Mouse (Mus musculus) B cell, adult 2 months (primary cell): ENCODE data around the gene Nosip.

Experiments used
- DNase-seq, 2 experiments: peaks; one replicate each; pipeline ENCODE4 v3.0.0; 2022

Nosip gene

GRCm38 (mm10) chr7:45062239-45062835, at the start of gene Nosip, which contains the start of gene Prrg2:
Gene Nosip (plus strand): TSS chr7:45062429.
Gene Prrg2 (minus strand): TSS chr7:45062677.
- peak; percentile 95 to 96 for DNase-seq

- DNase-seq, result no peak
Observed at GRCm38 (mm10) chr7:45012824-45013223, 49.4 kb upstream of the Nosip start.

DNA sequence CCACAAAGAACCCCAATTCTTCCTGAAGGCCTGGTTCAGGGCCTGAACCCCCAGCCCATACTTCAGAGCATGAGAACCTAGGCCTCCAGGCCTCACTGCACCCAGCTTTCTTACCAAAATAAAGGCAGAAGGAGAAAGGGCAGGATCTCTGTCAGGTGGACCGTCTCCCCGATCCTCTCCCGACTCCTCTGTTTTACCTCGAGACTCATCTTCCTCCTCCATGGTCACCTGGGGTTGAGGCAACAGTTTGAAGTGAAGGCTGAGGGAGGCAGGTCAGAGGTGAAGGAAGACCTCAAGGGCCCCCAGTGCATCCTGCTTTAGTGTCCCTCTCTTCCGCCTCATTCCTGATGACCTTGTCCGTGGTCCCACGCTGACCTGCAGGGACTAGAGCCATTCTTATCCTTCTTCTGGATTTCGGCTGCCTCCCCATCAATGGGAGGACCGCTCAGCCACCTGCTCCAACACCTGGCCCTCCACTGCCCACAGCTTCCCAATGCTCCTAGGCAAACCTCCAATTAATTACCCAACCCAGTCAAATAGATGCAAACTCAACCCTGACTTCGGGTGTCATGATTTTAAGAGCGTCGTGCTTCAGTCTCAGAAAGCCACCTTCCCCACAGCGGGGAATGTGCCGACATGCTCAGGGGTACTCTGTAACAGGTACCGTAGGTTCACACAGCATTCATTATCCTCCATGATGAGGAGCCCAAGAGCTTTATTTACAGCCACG, 48.7 kb upstream of the Nosip start:
- no peak for DNase-seq

- DNase-seq, result no peak
Observed at GRCm38 (mm10) chr7:45014096-45014451, 48.2 kb upstream of the Nosip start.

- no peak for DNase-seq
Observed at GRCm38 (mm10) chr7:45015344-45015956, 46.8 kb upstream of the Nosip start.

- peak; percentile 98 to 99 for DNase-seq
Observed at GRCm38 (mm10) chr7:45015957-45016612, 46.1 kb upstream of the Nosip start, which contains the start of gene Scaf1. Gene Scaf1 (minus strand): TSS chr7:45016363.

DNA sequence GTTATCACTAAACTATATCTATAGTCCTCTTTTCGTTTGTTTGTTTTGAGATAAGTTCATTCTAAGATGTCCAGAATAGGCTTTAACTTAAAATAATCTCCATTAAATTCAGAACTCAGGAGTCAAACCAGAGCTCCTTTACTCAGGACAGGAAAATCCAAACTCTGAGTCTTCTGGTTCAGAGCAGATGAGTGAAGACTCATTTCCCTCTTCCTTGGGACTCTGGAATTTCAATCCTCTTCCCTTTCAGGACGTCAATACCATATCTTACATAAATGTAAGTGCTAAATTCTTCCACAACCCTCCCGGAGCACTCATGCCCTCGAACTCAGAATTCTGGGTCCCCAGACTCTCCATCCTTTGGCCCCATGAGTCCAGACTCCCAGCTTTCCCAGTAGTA, 45.5 kb upstream of the Nosip start:
- no peak for DNase-seq

DNA sequence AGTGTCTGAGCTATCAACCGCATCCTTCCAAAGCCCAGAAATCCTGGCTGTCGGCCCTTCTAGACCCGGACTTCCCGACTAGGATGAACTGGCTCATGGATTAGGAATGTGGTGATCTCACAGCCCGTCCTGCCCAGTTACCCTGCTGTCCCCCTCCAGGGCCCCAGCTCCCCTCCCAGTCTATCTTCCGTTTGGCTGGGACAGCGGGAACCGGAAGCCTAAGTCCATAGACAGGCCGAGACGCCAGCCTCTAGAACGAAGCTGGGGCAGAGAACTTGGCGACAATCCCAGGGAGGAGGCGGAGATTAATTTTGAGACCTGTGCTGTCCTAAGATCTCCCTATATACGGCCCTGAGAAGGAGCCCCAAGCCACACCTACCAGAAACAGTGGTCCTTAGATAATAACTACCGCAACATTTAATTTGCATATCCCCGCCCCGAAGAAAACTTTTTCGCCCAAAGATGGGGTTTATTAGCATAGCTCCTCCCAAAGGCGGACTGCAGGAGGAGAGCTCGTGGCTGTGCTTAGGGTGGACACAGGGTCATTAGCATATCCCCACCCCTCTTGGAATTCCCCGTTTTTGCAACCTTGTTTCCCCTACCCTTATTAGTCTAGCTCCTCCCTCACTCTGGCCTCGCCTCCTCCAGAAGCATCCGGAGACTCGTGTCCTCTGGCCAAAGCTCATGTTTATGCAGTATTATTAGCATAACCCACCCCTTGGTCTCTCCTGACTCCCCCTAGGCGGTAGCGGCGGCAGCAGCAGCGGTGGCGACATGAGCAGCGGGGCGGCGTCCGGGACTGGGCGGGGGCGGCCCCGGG, 44.8 kb upstream of the Nosip start, which contains the start of gene Rras:
Rras (plus strand) TSS at position 720 of the 820 bp plus-strand sequence.
- peak; percentile 92 to 97 for DNase-seq

- no peak for DNase-seq
Observed at GRCm38 (mm10) chr7:45019031-45019571, 43.1 kb upstream of the Nosip start.

DNA sequence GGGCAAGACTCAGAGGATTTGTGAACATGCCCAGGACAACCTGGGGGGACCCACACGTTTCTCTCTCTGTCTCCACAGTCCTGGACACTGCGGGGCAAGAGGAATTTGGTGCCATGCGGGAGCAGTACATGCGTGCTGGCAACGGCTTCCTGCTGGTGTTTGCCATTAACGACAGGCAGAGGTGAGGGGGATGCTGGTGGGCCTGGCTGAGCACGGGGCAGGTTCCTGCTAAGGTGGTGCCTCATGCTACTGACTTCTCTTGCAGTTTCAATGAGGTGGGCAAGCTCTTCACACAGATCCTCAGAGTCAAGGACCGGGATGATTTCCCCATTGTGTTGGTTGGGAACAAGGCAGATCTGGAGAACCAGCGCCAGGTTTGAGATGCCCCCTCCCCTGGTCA, 42.0 kb upstream of the Nosip start:
- no peak for DNase-seq

- peak; percentile 21 to 22 for DNase-seq
Observed at GRCm38 (mm10) chr7:45023711-45024110, 38.5 kb upstream of the Nosip start.

DNA sequence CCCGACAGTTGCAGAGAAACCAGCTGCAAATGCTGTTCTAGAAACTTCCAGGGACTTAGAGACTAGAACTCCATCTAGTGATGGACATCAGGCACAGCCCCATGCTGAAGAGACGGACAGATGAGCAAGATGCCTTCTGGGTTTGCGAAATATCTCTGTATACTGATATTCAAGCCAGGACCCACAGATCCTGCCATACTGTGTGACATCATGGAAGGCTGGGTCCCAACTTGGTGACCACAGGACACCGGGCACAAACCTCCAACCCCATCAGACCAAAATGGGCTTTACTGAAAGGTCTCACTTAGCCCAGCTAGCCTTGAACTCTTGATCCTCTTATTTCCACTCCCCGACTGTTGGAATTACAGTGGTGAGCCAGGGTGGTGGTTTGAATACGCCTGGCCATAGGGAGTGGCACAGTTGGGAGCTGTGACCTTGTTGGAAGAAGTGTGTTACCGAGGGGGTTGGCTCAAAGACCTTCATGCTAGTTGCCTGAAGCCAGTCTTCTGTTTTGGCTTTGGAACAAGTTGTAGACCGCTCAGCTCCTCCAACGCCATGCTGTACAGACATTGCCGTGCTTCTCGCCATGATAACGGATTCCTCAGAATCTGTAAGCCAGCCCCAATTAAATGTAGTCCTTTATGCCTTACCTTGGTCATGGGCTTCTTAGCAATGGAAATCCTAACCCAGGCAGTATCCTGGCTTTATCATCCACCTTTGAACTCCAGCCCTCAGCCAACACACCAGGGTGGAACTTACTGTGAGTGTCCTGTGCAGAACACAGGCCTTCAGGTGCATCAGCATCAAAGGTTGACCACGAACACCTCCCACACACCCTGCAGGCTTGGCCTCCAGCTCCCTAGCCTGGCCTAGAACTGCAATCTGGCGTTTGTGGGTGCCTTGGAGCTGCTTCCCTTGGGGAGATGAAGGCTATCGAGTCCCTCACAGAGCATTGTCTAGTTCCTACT, 37.7 kb upstream of the Nosip start:
- DNase-seq, result no peak

DNA sequence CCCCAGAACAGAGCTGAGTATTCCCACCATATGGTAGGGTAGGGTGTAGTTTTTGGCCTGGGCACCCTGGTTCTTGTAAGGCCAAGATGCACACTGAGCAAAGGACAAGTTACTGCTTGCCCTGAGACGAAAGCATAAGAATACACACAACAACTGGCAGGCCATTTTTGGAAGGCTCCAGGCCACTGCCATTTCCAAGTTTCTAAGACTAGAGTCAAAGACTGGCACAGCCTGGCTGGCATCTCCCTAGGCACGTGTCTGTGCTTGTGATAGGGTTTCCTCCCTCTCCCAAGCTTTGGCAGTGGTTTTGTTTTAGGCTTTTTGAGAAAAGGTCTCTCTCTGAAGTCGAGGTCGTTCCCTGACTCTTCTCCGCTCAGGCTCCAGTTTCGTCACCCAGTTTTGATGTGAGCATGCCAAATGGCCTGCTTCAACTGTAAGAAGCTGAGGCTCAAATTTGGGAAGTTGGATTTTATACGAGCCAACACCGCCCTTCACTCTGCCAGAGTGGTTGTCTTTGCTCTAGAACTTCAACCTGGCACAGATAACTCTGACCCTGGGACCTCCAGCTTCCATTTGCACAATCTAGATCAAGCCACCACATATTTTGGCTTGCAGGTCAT, 36.5 kb upstream of the Nosip start:
- DNase-seq, result no peak

GRCm38 (mm10) chr7:45026256-45026655, 36.0 kb upstream of the Nosip start:
- DNase-seq, result no peak

- DNase-seq, result no peak
Observed at GRCm38 (mm10) chr7:45027761-45028160, 34.5 kb upstream of the Nosip start.

GRCm38 (mm10) chr7:45028351-45028750, 33.9 kb upstream of the Nosip start:
- DNase-seq, result no peak

GRCm38 (mm10) chr7:45029995-45030394, 32.2 kb upstream of the Nosip start:
- no peak for DNase-seq

- DNase-seq, result no peak
Observed at GRCm38 (mm10) chr7:45030857-45031256, 31.4 kb upstream of the Nosip start.

DNA sequence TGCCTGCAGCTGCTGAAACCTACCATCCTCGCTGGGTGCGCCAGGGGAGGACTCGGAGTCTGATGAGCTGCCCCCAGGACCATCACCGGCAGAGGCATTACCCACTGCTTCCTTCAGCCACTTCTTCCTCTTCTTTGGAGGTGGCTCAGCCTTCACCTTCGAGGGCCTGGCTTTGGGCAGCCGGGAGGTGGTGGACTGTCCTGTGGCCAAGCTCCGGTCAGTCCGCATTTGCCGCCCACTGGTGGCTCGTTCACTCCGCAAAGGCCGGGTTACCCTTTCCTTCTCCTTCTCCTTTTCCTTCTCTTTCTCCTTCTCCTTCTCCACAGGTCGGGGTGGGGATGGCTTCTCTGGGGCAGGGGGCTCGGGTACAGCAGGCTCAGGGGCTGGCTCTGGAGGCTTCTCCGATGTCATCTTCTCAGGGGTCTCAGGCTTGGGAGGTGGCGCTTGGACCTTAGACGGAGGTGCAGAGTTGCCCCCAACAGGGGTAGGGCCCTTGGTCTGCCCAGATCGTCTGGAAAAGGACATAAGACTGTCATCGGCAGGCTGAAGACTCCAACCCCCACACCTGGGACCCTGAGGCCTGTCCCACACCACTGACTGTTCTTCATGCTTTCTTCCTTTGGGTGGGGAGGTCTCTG, 28.4 kb upstream of the Nosip start:
- DNase-seq, result no peak

- no peak for DNase-seq
Observed at GRCm38 (mm10) chr7:45035631-45036030, 26.6 kb upstream of the Nosip start.
